Mouse (Mus musculus): ENCODE data around the gene Tff3. TPM values are rescaled to one million over a fixed set of nuclear protein-coding genes. Genes with fewer than 3 reads are reported as not detected.

Tff3 gene
- 0.35 and 0.79 TPM in 2 replicates for polyA plus RNA-seq (2014; fragmentation: Nextera tagmentation; extraction: Ambion mirVana)

DNA sequence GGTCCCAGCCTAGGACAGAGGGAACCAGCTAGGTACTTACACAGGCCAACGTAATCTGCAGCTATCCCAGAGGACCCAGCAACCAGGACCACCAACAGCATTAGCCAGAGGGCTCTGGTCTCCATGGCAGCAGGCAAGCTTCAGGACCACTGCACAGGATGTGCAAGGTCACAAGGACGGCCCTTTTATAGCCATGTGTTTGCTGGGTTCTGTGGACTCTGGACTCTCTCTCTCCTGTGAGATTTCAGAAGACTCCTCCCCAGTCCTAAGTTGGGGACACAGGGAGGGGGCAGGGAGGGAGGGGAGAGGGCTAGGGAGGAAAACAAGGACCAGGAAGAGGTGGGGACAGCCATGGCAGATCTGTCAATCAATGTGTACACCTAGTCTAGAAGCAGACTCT, at the start of gene Tff3:
TSS of gene Tff3 (minus strand) at position 195 of the 400 bp plus-strand sequence.
- Histone ChIP-seq H3K9me3 (ENCODE audit: control insufficient read depth, low read length) (no peaks in the 10 kb centered on the region), H3K9ac (ENCODE audit: low read depth, low read length) (no peak within 1 kb of the TSS), H3K27ac (ENCODE audit: low read depth, low read length) (no peak within 1 kb of the TSS), H3K4me1 (replicated peaks; ENCODE audit: control insufficient read depth, insufficient read depth, low read length) (no peaks in the 10 kb centered on the region), H3K4me2 (replicated peaks; ENCODE audit: low read depth, low read length) (no peak within 1 kb of the TSS), H3K27me3 (ENCODE audit: control insufficient read depth, insufficient read depth, low read length) (no peaks in the 10 kb centered on the region), H3K4me3 (ENCODE audit: low read depth, low read length) (no peak within 1 kb of the TSS), H3K36me3 (ENCODE audit: control insufficient read depth, insufficient read depth, low read length) (no peaks in the 10 kb centered on the region)
- WGBS = 8% methylated on average over 2 of the region's 2 CpGs
- ATAC-seq (ENCODE audit: low FRiP score) (no peak), DNase-seq (ENCODE audit: low spot score) (peak; percentile 21)

DNA sequence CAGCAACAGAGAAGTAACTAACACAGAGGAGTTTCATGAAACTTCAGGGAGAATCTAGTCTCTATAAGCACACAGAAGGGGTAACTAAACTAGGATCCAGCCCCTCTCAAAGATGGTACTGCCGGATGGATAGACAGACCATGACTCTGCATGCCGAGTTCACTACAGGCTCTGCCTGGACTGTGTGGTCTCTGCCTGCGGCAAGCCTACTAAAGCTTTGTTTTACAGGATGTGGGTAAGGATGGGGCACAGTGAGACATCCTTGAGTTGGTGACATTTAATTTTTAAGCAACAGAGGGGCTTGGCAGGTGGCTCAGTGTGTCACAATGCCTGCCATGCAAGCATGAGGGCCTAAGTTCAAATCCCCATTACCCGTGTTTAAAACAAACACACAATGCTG, 46.9 kb upstream of the Tff3 start:
- 92% methylated on average over 4 of the region's 4 CpGs for WGBS
- H3K27ac ChIP-seq (ENCODE audit: low read depth, low read length) = no peak overlapping the region

DNA sequence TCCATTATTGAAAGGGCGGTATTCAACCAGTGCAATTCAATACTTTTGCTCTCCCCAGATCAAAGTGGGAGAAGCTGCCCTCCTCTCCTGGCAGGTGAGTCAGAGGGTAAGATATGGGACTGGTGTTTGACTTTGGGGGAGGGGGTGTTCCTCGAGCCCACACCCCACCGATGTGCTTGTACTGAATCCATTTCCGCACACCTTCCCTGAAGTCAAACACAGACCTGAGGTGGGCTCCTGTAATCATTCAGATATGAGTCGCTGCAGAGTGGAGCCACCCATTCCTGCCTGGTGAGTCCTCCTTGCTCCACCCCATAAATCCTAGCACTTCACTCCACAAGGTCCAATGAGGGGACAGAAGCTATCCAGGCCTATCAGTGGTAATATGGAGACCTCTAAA, 40.4 kb upstream of the Tff3 start:
- Histone ChIP-seq H3K4me2 (replicated peaks; ENCODE audit: low read depth, low read length) (no peak overlapping the region), H3K27ac (ENCODE audit: low read depth, low read length) (no peak overlapping the region), H3K4me1 (replicated peaks; ENCODE audit: control insufficient read depth, insufficient read depth, low read length) (no peaks in the 10 kb centered on the region), H3K4me3 (ENCODE audit: low read depth, low read length) (no peak overlapping the region), H3K9ac (ENCODE audit: low read depth, low read length) (no peak overlapping the region), H3K9me3 (ENCODE audit: control insufficient read depth, low read length) (no peaks in the 10 kb centered on the region), H3K27me3 (ENCODE audit: control insufficient read depth, insufficient read depth, low read length) (no peaks in the 10 kb centered on the region), H3K36me3 (ENCODE audit: control insufficient read depth, insufficient read depth, low read length) (no peaks in the 10 kb centered on the region)
- DNase-seq (ENCODE audit: low spot score) (no peak), ATAC-seq (ENCODE audit: low FRiP score) (no peak)
- 88% methylated on average over 5 of the region's 5 CpGs for WGBS

More for the DNA sequence above, 46.9 kb upstream of the Tff3 start:
- H3K27me3 ChIP-seq (ENCODE audit: control insufficient read depth, insufficient read depth, low read length) = no peaks in the 10 kb centered on the region
- H3K4me3 ChIP-seq (ENCODE audit: low read depth, low read length) = no peak overlapping the region
- H3K9ac ChIP-seq (ENCODE audit: low read depth, low read length) = no peak overlapping the region
- H3K9me3 ChIP-seq (ENCODE audit: control insufficient read depth, low read length) = no peaks in the 10 kb centered on the region
- H3K4me2 ChIP-seq (replicated peaks; ENCODE audit: low read depth, low read length) = no peak overlapping the region
- ATAC-seq (ENCODE audit: low FRiP score) (no peak), DNase-seq (ENCODE audit: low spot score) (no peak)
- H3K36me3 ChIP-seq (ENCODE audit: control insufficient read depth, insufficient read depth, low read length) = no peaks in the 10 kb centered on the region
- H3K4me1 ChIP-seq (replicated peaks; ENCODE audit: control insufficient read depth, insufficient read depth, low read length) = no peaks in the 10 kb centered on the region

DNA sequence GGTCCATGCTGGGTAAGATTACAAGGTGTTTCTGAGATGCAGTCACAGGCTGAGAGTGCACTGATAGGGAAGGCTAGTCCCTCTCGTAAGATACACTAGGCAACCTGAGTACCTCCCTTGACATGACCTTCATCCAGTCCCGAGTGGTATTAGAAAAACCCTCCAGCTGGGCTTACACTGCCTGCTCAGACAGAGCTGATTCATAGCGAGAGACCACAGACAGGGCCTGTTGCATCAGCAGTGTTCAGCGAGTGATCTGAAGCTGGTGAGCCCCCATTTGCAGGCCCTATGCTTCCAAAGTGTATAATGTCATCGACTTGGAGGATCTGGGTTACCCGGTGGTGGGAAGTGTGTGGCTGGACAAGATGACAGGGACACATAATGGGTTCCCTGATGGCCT, 35.7 kb upstream of the Tff3 start, which contains the start of gene Tff1:
TSS of gene Tff1 (minus strand) at position 151 of the 400 bp plus-strand sequence.
- H3K4me2 ChIP-seq (replicated peaks; ENCODE audit: low read depth, low read length) = no peak within 1 kb of the TSS
- ATAC-seq (ENCODE audit: low FRiP score) (no peak), DNase-seq (ENCODE audit: low spot score) (no peak)
- WGBS = 87% methylated on average over 6 of the region's 6 CpGs
- no peak within 1 kb of the TSS for H3K4me3 ChIP-seq (ENCODE audit: low read depth, low read length)
- H3K27ac ChIP-seq (ENCODE audit: low read depth, low read length) = no peak within 1 kb of the TSS
- no peaks in the 10 kb centered on the region for H3K36me3 ChIP-seq (ENCODE audit: control insufficient read depth, insufficient read depth, low read length)
- no peaks in the 10 kb centered on the region for H3K27me3 ChIP-seq (ENCODE audit: control insufficient read depth, insufficient read depth, low read length)
- H3K9ac ChIP-seq (ENCODE audit: low read depth, low read length) = no peak within 1 kb of the TSS
- no peaks in the 10 kb centered on the region for H3K9me3 ChIP-seq (ENCODE audit: control insufficient read depth, low read length)
- H3K4me1 ChIP-seq (replicated peaks; ENCODE audit: control insufficient read depth, insufficient read depth, low read length) = no peaks in the 10 kb centered on the region

DNA sequence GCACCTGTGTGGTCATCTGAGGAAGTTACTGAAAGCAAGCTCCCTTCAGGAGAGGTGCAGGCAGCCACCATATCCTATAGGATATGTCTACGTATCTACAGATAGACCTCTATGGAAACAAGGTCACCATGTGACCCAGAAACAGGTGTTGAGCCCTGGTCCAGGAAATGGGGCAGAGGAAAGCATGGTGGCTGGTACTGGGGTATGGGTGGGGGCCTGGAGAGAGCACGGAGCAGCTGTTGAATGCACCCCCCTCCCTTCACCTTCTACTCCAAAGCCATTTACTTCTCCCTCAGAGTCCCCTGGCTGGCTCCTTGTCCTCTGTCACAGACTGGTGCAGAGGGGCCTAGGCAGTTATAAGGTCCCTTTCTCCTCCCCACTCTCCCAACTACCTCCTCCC, 34.4 kb upstream of the Tff3 start:
- no peak overlapping the region for H3K27ac ChIP-seq (ENCODE audit: low read depth, low read length)
- H3K4me2 ChIP-seq (replicated peaks; ENCODE audit: low read depth, low read length) = no peak overlapping the region
- H3K36me3 ChIP-seq (ENCODE audit: control insufficient read depth, insufficient read depth, low read length) = no peaks in the 10 kb centered on the region
- H3K4me1 ChIP-seq (replicated peaks; ENCODE audit: control insufficient read depth, insufficient read depth, low read length) = no peaks in the 10 kb centered on the region
- WGBS = 83% methylated on average over 2 of the region's 2 CpGs
- DNase-seq (ENCODE audit: low spot score) (no peak), ATAC-seq (ENCODE audit: low FRiP score) (no peak)
- H3K4me3 ChIP-seq (ENCODE audit: low read depth, low read length) = no peak overlapping the region
- H3K9ac ChIP-seq (ENCODE audit: low read depth, low read length) = no peak overlapping the region
- no peaks in the 10 kb centered on the region for H3K27me3 ChIP-seq (ENCODE audit: control insufficient read depth, insufficient read depth, low read length)
- no peaks in the 10 kb centered on the region for H3K9me3 ChIP-seq (ENCODE audit: control insufficient read depth, low read length)

DNA sequence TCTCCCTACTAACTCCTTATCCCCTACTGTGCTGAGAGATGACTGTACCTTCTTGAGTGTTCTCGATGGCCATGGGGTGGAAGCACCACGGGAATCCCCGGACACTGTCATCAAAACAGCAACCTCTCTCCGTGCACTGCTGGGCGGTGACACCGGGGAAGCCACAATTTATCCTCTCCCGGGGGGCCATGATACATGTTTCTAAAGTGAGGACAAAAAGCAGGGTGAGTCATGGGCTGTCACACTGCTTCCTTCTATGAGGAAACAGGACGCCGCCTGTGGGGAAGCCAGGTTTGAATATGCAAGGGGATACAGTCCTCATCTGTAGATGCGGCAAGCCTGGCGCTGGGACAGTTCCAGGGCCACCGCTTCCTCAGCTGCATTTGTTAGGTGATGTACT, 33.2 kb upstream of the Tff3 start:
- 92% methylated on average over 12 of the region's 12 CpGs for WGBS

DNA sequence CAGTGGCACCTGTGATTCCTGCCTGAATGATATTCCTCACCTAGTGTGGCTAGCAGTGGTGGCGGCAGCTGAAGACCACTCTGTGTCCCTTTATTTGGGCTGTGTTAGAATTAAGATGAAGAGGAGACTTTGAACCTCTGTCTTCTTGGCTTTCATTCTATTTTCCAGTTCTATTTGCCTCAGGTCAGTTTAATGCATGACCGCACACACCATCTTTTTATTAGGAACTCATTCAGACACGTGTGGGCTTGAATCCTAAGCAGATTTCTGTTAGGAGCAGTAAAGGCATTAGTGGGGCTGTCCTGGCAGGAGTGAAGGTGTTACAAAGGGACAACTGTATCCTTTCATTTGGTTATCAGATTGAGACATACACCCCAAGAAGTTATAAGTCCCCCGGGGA, 30.8 kb upstream of the Tff3 start:
- Histone ChIP-seq H3K4me3 (ENCODE audit: low read depth, low read length) (no peak overlapping the region), H3K36me3 (ENCODE audit: control insufficient read depth, insufficient read depth, low read length) (no peaks in the 10 kb centered on the region), H3K27me3 (ENCODE audit: control insufficient read depth, insufficient read depth, low read length) (no peaks in the 10 kb centered on the region), H3K27ac (ENCODE audit: low read depth, low read length) (no peak overlapping the region), H3K9me3 (ENCODE audit: control insufficient read depth, low read length) (no peaks in the 10 kb centered on the region), H3K9ac (ENCODE audit: low read depth, low read length) (no peak overlapping the region), H3K4me2 (replicated peaks; ENCODE audit: low read depth, low read length) (no peak overlapping the region), H3K4me1 (replicated peaks; ENCODE audit: control insufficient read depth, insufficient read depth, low read length) (no peaks in the 10 kb centered on the region)
- ATAC-seq (ENCODE audit: low FRiP score) (no peak), DNase-seq (ENCODE audit: low spot score) (no peak)
- 72% methylated on average over 4 of the region's 4 CpGs for WGBS

More for the DNA sequence above, 33.2 kb upstream of the Tff3 start:
- Histone ChIP-seq H3K27ac (ENCODE audit: low read depth, low read length) (no peak overlapping the region), H3K27me3 (ENCODE audit: control insufficient read depth, insufficient read depth, low read length) (no peaks in the 10 kb centered on the region), H3K9me3 (ENCODE audit: control insufficient read depth, low read length) (no peaks in the 10 kb centered on the region), H3K9ac (ENCODE audit: low read depth, low read length) (no peak overlapping the region), H3K36me3 (ENCODE audit: control insufficient read depth, insufficient read depth, low read length) (no peaks in the 10 kb centered on the region), H3K4me1 (replicated peaks; ENCODE audit: control insufficient read depth, insufficient read depth, low read length) (no peaks in the 10 kb centered on the region), H3K4me2 (replicated peaks; ENCODE audit: low read depth, low read length) (no peak overlapping the region), H3K4me3 (ENCODE audit: low read depth, low read length) (no peak overlapping the region)
- DNase-seq (ENCODE audit: low spot score) = no peak
- ATAC-seq (ENCODE audit: low FRiP score) = no peak

DNA sequence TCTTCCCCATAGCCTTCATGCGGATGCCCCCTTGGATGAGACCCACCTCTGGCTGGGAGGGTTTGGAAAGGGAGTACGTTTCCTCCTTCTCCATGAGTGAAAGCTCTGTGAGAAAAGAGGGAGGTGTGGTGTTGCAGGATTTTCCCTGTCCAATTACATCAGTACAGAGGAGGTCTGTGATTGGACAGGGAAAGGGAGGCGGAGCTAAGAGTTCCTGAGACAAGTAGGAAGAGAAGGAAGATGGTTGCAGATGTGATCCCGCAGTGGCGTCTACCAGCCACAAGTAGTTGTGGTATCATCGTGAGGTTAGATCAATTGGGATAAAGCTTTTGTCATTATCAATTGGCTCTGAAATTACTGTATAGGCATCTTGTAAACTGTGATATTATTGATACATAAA, 28.5 kb upstream of the Tff3 start:
- WGBS = 85% methylated on average over 6 of the region's 6 CpGs

DNA sequence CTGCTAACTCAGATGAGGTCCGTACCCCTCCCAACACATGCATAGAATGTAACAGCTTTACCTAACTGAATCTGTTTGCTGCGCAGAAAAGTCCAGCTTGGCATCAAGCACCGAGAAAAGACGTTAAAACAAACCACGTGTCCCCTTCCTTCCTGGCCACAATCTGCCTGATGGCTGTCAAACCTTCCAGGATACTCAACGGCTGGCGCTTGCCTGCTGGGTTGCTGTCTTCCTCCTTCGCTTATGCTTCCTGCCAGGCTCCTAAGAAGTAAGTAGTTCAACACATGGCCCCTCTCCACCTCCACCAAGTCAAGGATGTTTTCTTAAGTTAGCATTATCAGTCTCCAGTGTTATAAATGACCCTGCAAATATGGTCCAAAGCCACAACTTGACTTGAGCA, 24.3 kb upstream of the Tff3 start:
- H3K4me1 ChIP-seq (replicated peaks; ENCODE audit: control insufficient read depth, insufficient read depth, low read length) = no peaks in the 10 kb centered on the region
- ATAC-seq (ENCODE audit: low FRiP score) = no peak
- H3K36me3 ChIP-seq (ENCODE audit: control insufficient read depth, insufficient read depth, low read length) = no peaks in the 10 kb centered on the region
- no peak overlapping the region for H3K4me3 ChIP-seq (ENCODE audit: low read depth, low read length)
- no peak overlapping the region for H3K4me2 ChIP-seq (replicated peaks; ENCODE audit: low read depth, low read length)
- H3K27me3 ChIP-seq (ENCODE audit: control insufficient read depth, insufficient read depth, low read length) = no peaks in the 10 kb centered on the region
- H3K27ac ChIP-seq (ENCODE audit: low read depth, low read length) = no peak overlapping the region
- H3K9me3 ChIP-seq (ENCODE audit: control insufficient read depth, low read length) = no peaks in the 10 kb centered on the region
- no peak for DNase-seq (ENCODE audit: low spot score)
- no peak overlapping the region for H3K9ac ChIP-seq (ENCODE audit: low read depth, low read length)
- 78% methylated on average over 8 of the region's 8 CpGs for WGBS

More for the DNA sequence above, 28.5 kb upstream of the Tff3 start:
- no peak for DNase-seq (ENCODE audit: low spot score)
- H3K4me1 ChIP-seq (replicated peaks; ENCODE audit: control insufficient read depth, insufficient read depth, low read length) = no peaks in the 10 kb centered on the region
- no peaks in the 10 kb centered on the region for H3K27me3 ChIP-seq (ENCODE audit: control insufficient read depth, insufficient read depth, low read length)
- H3K36me3 ChIP-seq (ENCODE audit: control insufficient read depth, insufficient read depth, low read length) = no peaks in the 10 kb centered on the region
- ATAC-seq (ENCODE audit: low FRiP score) = no peak
- no peak overlapping the region for H3K27ac ChIP-seq (ENCODE audit: low read depth, low read length)
- no peak overlapping the region for H3K4me2 ChIP-seq (replicated peaks; ENCODE audit: low read depth, low read length)
- H3K4me3 ChIP-seq (ENCODE audit: low read depth, low read length) = no peak overlapping the region
- H3K9me3 ChIP-seq (ENCODE audit: control insufficient read depth, low read length) = no peaks in the 10 kb centered on the region
- no peak overlapping the region for H3K9ac ChIP-seq (ENCODE audit: low read depth, low read length)

Data from hindbrain, embryonic 11.5 days (tissue).